Comparison of ENCODE assay signal across 10 mouse cellular contexts in the genomic region with DNA sequence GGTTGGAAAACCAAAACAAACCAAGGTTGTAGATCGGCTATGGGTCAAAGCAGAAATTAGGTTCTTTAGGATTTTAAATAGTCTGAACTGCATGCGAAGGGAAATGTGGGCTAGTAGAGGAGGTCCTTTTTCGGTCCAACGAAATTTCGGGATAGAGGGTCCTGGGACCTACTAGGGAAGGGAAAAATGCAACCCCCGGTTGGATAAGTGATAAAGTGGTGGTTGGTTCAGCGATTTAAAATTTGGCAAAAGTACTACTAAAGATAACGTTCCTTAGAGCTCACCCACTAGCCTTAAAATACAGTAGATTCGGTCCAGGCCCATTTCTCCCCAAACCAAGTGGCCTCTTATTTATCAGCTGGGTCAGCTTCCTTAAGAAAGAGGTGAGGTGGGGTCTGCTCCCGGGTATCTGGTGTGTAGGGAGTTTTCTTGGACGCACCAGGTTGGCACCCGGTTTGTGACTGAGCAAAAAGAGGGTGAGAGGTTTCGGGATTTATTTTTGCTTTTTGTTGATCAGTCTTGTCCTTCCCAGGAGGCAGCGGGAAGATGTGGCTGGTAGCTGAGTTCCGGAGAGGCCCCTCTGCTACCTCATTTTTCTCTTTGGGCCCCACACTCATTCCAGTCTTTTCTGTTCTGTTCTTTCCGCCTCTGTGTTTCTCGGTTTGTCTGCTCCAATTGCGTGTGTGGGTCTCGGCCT. TPM values are rescaled to one million over a fixed set of nuclear protein-coding genes. Genes with fewer than 3 reads are reported as not detected.
DNase-seq lines count a peak whose midpoint lies in the region; ATAC-seq and TF ChIP-seq lines count a peak whose summit lies in the region.
"Had no signal": no experiment of that assay in that cellular context is flagged by ENCODE, and none has a peak within 500 bp of the region (broad histone marks: within the 10 kb centered on the region; RNA-seq: fewer than 3 reads in every experiment).

No protein-coding gene starts in this region.

- no peak overlapping the region for H3K9ac ChIP-seq in heart, embryonic 15.5 days
- peak overlapping the region; percentile 28 for H3K9ac ChIP-seq in embryonic facial prominence, embryonic 14.5 days (ENCODE audit: low read depth, low read length)
- peak overlapping the region; percentile 58 for H3K9ac ChIP-seq in limb, embryonic 14.5 days (ENCODE audit: low read depth, low read length, severe bottlenecking)

- H3K9me3 ChIP-seq in heart, embryonic 15.5 days (replicated peaks) = no peaks in the 10 kb centered on the region
- peaks cover 5% of the 10 kb centered on the region; the same call in 1 of the 2 replicates for H3K9me3 ChIP-seq in E14TG2a.4 (ENCODE audit: low read length)
- no peaks in the 10 kb centered on the region for H3K9me3 ChIP-seq in embryonic facial prominence, embryonic 14.5 days (ENCODE audit: control insufficient read depth, low read length)
- H3K9me3 ChIP-seq in limb, embryonic 14.5 days (ENCODE audit: control insufficient read depth, low read length) = no peaks in the 10 kb centered on the region

- DNase-seq in heart, adult 11 months = no peak
- no peak for DNase-seq in embryonic facial prominence, embryonic 14.5 days (ENCODE audit: low spot score)
- no peak for DNase-seq in limb, embryonic 14.5 days (ENCODE audit: low spot score)
- DNase-seq in right cerebral cortex, postnatal 14 days = no peak
- DNase-seq in urinary bladder, postnatal 10 days (ENCODE audit: low spot score) = no peak
- no peak for DNase-seq in thymus, postnatal 4 days
- DNase-seq: thymus, postnatal 36 days had no signal

- H3K27me3 ChIP-seq in heart, embryonic 15.5 days = peaks cover 97% of the 10 kb centered on the region
- peaks cover 99% of the 10 kb centered on the region for H3K27me3 ChIP-seq in E14TG2a.4 (ENCODE audit: insufficient read depth, low read length)
- H3K27me3 ChIP-seq in embryonic facial prominence, embryonic 14.5 days (replicated peaks; ENCODE audit: control insufficient read depth, insufficient read depth, low read length) = peaks cover 97% of the 10 kb centered on the region
- peaks cover 54% of the 10 kb centered on the region for H3K27me3 ChIP-seq in limb, embryonic 14.5 days (ENCODE audit: control insufficient read depth, insufficient read depth, low read length)
- H3K27me3 ChIP-seq: CH12.LX had no signal

- TF ChIP-seq POLR2A in limb, embryonic 14.5 days (IDR thresholded peaks at IDR 0.05; ENCODE audit: borderline replicate concordance, extremely low read depth, insufficient read depth, insufficient read length) = no peak

- H3K4me3 ChIP-seq in heart, embryonic 15.5 days = peak overlapping the region; percentile 31; the same call in 1 of the 2 replicates
- peak overlapping the region; percentile 49 for H3K4me3 ChIP-seq in E14TG2a.4 (replicated peaks; ENCODE audit: low read length)
- H3K4me3 ChIP-seq in embryonic facial prominence, embryonic 14.5 days (ENCODE audit: low read depth, low read length) = peak overlapping the region; percentile 26
- peak overlapping the region; percentile 74 for H3K4me3 ChIP-seq in limb, embryonic 14.5 days (replicated peaks; ENCODE audit: low read length)

- H3K4me2 ChIP-seq in heart, embryonic 15.5 days = peak overlapping the region; percentile 50; the same call in 1 of the 2 replicates
- H3K4me2 ChIP-seq in embryonic facial prominence, embryonic 14.5 days (ENCODE audit: low read depth, low read length) = peak overlapping the region; percentile 43
- peak overlapping the region; percentile 93 for H3K4me2 ChIP-seq in limb, embryonic 14.5 days (replicated peaks; ENCODE audit: low read depth, low read length, severe bottlenecking)

- 3% methylated on average over 19 of the region's 19 CpGs for WGBS in heart, embryonic 15.5 days
- whole genome bisulfite sequencing in embryonic facial prominence, embryonic 14.5 days = 3% methylated on average over 19 of the region's 19 CpGs
- WGBS in limb, embryonic 14.5 days = 6% methylated on average over 19 of the region's 19 CpGs

- H3K27ac ChIP-seq in heart, embryonic 15.5 days = no peak overlapping the region
- H3K27ac ChIP-seq in embryonic facial prominence, embryonic 14.5 days (replicated peaks; ENCODE audit: low read depth, low read length) = 0 out of 2 replicates have a peak overlapping the region, but pooled peaks have one; percentile 1
- H3K27ac ChIP-seq in limb, embryonic 14.5 days (replicated peaks; ENCODE audit: low read depth, low read length) = peak overlapping the region; percentile 13; the same call in 1 of the 2 replicates

- no peaks in the 10 kb centered on the region for H3K36me3 ChIP-seq in heart, embryonic 15.5 days
- H3K36me3 ChIP-seq in E14TG2a.4 (ENCODE audit: insufficient read depth, low read length) = no peaks in the 10 kb centered on the region
- no peaks in the 10 kb centered on the region for H3K36me3 ChIP-seq in embryonic facial prominence, embryonic 14.5 days (ENCODE audit: control insufficient read depth, insufficient read depth, low read length)
- no peaks in the 10 kb centered on the region for H3K36me3 ChIP-seq in limb, embryonic 14.5 days (ENCODE audit: control insufficient read depth, insufficient read depth, low read length)

- no peak for TF ChIP-seq CTCF in E14TG2a.4 (conservative IDR thresholded peaks at IDR 0.05; ENCODE audit: low read length)

- H3K4me1 ChIP-seq in heart, embryonic 15.5 days (replicated peaks) = peaks cover 32% of the 10 kb centered on the region
- H3K4me1 ChIP-seq in E14TG2a.4 (replicated peaks; ENCODE audit: low read depth, low read length) = peaks cover 50% of the 10 kb centered on the region
- H3K4me1 ChIP-seq in embryonic facial prominence, embryonic 14.5 days (ENCODE audit: control insufficient read depth, insufficient read depth, low read length) = peaks cover 11% of the 10 kb centered on the region; the same call in 1 of the 2 replicates
- H3K4me1 ChIP-seq in limb, embryonic 14.5 days (ENCODE audit: control insufficient read depth, insufficient read depth, low read length) = peaks cover 19% of the 10 kb centered on the region

- ATAC-seq in heart, embryonic 15.5 days (replicated peaks; ENCODE audit: insufficient number of reproducible peaks, insufficient read depth, low FRiP score, low read depth) = no peak
- ATAC-seq in embryonic facial prominence, embryonic 14.5 days (ENCODE audit: low read depth) = no peak
- no peak for ATAC-seq in limb, embryonic 14.5 days (ENCODE audit: low FRiP score, low read depth)

RNA-seq across cellular contexts. Expression of a gene that starts 16.8 kb away (rescaled TPM):
- 0.05 TPM in 1 of 2 replicates, not detected in the other for polyA plus RNA-seq in heart, embryonic 15.5 days (2015; fragmentation: Nextera tagmentation; extraction: Ambion mirVana)
- 10.4 and 11.2 TPM in 2 replicates for polyA plus RNA-seq in embryonic facial prominence, embryonic 14.5 days (2014; fragmentation: Nextera tagmentation; extraction: Ambion mirVana)
- 27.5 and 37.0 TPM in 2 replicates for polyA plus RNA-seq in limb, embryonic 14.5 days (2012; rRNA removed)
- polyA plus RNA-seq in limb, embryonic 14.5 days (2014; fragmentation: Nextera tagmentation; extraction: Ambion mirVana) = 8.7 and 11.4 TPM in 2 replicates

Comparison
In these comparisons a context has a peak if more than half of its experiments do, and no peak if none do; other contexts are left out.
1. H3K4me2 ChIP-seq: peak in every context shown above with its lines; median percentile 93 in limb, embryonic 14.5 days; 50 in heart, embryonic 15.5 days; 43 in embryonic facial prominence, embryonic 14.5 days.